Mouse (Mus musculus) forebrain, embryonic 13.5 days (tissue): ENCODE results near the gene Ifitm10. TPM values are rescaled to one million over a fixed set of nuclear protein-coding genes. Genes with fewer than 3 reads are reported as not detected.
"Not testable (repeated sequence)": the region's sequence is repeated elsewhere in the genome, so short reads cannot be mapped to it uniquely, and the experiment has no call there.

Experiments used
- ATAC-seq: fragments of 200-750 bp; cut with Nextera tagmentation; 2 replicates; pipeline ENCODE4 v1.8.0; 2017
- H3K27ac ChIP-seq: fragments of 300-500 bp; sonication (generic); 2 replicates; pipeline ENCODE4 v1.5.1; 2015; ENCODE audit warnings: inconsistent platforms, mild to moderate bottlenecking, moderate library complexity
- H3K27me3 ChIP-seq: fragments of 300-500 bp; sonication (generic); 2 replicates; pipeline ENCODE4 v1.6.1; 2015; ENCODE audit warnings: mild to moderate bottlenecking, inconsistent platforms
- H3K36me3 ChIP-seq: fragments of 300-500 bp; sonication (generic); 2 replicates; pipeline ENCODE4 v1.6.1; 2015; ENCODE audit warnings: mild to moderate bottlenecking, inconsistent platforms; ENCODE audit not compliant: poor library complexity, severe bottlenecking
- H3K4me1 ChIP-seq: fragments of 300-500 bp; sonication (generic); 2 replicates; pipeline ENCODE4 v1.6.1; 2015; ENCODE audit warnings: inconsistent platforms
- H3K4me2 ChIP-seq: fragments of 300-500 bp; sonication (generic); 2 replicates; pipeline ENCODE4 v1.6.1; 2015; ENCODE audit warnings: inconsistent platforms, mild to moderate bottlenecking, moderate library complexity
- H3K4me3 ChIP-seq: fragments of 300-500 bp; sonication (generic); 2 replicates; pipeline ENCODE4 v1.5.1; 2015; ENCODE audit warnings: mild to moderate bottlenecking, inconsistent platforms
- H3K9ac ChIP-seq: fragments of 300-500 bp; sonication (generic); 2 replicates; pipeline ENCODE4 v1.6.1; 2015; ENCODE audit warnings: mild to moderate bottlenecking, inconsistent platforms
- H3K9me3 ChIP-seq: fragments of 300-500 bp; sonication (generic); replicated peaks from 2 replicates; pipeline ENCODE4 v1.6.1; 2016; ENCODE audit warnings: inconsistent platforms
- WGBS: fragments of 180-500 bp; shearing (Covaris S2); methylation state at CpG from one replicate; pipeline ENCODE4 v1.1.7; 2015; 5-methylcytosine and 5-hydroxymethylcytosine counted together
- polyA plus RNA-seq: library from polyadenylated mRNA; unstranded; fragments of >200 nt; fragmentation: Nextera tagmentation; extraction: Ambion mirVana; gene quantifications from 2 replicates; pipeline ENCODE4 v1.2.1, GENCODE M21; 2015

Ifitm10 gene
- polyA plus RNA-seq, result 0.96 and 1.1 TPM in 2 replicates

DNA sequence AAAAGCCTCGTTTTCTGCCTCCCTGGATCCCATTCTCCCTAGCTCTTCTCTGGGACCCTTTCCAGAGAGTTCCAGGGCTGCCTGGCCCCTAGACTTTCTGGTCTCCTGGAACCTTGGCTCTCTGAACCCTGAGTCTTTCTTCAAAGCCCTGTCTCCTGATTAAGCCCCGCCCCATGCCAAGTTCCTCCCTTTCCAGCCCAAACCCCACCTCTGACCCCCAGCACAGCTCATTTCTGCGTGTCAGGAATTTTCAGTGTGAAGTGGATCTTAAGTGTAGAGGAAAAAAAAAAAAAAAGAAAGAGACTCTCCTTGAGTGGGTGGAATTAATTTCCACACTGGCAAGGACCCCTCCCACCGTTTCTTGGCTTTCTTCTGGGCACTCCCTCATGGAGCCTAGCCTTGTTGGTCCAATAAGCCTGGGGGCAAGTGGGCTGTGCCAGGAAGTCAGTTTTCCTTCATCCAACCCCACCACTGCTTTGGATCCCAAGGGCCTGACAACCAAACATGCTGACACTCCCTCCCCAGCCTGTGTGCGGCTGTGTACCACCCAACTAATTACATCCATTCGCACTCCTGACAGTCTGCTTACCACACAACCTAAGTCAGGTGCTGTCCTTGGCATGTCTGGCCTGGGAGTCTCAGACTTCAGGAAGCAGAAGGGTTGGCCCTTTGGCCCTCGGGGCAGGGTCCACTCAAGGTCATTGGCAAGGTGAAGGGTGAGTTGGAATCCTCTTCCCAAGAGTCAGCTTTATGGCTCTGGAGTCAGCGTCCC lies at the start of gene Ifitm10:
Ifitm10 (minus strand) TSS at position 113 of the 772 bp plus-strand sequence.
- Histone ChIP-seq H3K4me3 (no peak within 1 kb of the TSS), H3K4me2 (peak within 1 kb of the TSS; percentile 63; the same call in 1 of the 2 replicates), H3K27ac (no peak within 1 kb of the TSS), H3K4me1 (peaks cover 13% of the 10 kb centered on the region; the same call in 1 of the 2 replicates), H3K9me3 (no peaks in the 10 kb centered on the region), H3K27me3 (peaks cover 54% of the 10 kb centered on the region), H3K36me3 (peaks cover 32% of the 10 kb centered on the region), H3K9ac (no peak within 1 kb of the TSS)
- 73% methylated on average over 8 of the region's 8 CpGs for WGBS
- no peak for ATAC-seq

DNA sequence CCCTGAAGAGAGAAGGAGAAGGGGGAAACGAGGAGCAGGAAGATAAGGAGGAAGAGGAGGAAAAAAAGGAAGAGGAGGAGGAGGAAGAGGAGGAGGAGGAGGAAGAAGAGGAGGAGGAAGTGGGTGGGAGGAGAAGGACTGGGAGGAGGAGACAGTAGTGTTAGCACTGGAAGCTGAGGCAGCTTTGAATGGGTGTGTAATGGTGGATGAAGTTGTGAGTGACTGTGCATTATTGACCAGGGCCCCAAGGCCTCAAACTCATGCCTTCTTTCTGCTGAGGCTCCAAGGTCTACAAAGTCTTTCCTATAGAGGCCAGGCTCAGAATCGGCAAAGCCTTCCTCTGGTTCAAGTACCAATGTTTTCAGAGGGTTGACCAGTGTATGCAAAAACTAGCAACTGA lies 48.3 kb upstream of the Ifitm10 start:
- ATAC-seq, result no peak
- Histone ChIP-seq H3K9ac (no peak overlapping the region), H3K4me1 (no peaks in the 10 kb centered on the region), H3K27me3 (no peaks in the 10 kb centered on the region), H3K36me3 (no peaks in the 10 kb centered on the region), H3K27ac (no peak overlapping the region), H3K4me3 (no peak overlapping the region), H3K9me3 (no peaks in the 10 kb centered on the region), H3K4me2 (no peak overlapping the region)
- WGBS, result 86% methylated on average over 2 of the region's 2 CpGs

DNA sequence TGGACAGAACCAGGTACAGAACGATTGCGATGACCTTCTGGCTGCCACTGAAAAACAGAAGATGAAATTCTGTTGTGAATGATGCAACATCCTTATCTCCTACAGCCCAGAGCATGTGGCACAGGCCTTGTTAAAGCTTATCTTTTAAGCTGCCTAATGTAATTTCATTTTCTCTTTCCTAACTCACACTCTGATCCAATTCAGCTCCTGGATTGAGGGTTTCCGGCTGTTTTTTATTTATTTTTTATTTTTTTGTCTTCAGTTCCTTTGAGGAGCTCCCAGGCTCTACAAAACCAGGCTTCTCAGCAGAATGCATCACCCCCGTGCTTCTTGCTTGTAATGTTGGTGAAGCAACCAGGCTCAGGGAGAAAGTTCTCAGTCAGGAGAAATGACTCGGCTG lies 46.3 kb upstream of the Ifitm10 start:
- H3K27ac ChIP-seq, result no peak overlapping the region
- no peaks in the 10 kb centered on the region for H3K36me3 ChIP-seq
- WGBS, result 87% methylated on average over 5 of the region's 5 CpGs
- no peaks in the 10 kb centered on the region for H3K9me3 ChIP-seq
- H3K9ac ChIP-seq, result no peak overlapping the region
- no peaks in the 10 kb centered on the region for H3K4me1 ChIP-seq
- no peak overlapping the region for H3K4me3 ChIP-seq
- no peak overlapping the region for H3K4me2 ChIP-seq
- ATAC-seq, result no peak
- H3K27me3 ChIP-seq, result no peaks in the 10 kb centered on the region

DNA sequence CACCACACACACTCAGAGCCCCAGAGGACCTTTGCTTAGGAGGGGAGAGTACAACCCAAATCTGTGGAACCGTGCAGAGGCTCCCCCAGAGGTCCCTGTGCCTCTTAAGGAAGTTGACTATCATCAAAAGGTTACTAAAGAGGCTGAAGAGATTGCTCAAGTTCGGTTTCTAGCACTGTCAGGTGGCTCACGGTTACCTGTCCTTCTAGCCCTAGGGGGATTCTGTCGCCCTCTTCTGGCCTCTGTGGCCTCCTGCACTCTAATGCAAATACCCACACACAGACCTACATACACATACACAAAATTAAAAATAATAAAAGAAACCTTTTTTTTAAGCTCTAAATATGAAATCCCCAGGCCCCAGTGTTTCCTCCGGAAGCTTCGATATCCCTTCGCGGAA lies 45.1 kb upstream of the Ifitm10 start:
- 93% methylated on average over 8 of the region's 8 CpGs for WGBS
- no peak for ATAC-seq
- H3K4me3 ChIP-seq, result no peak overlapping the region

DNA sequence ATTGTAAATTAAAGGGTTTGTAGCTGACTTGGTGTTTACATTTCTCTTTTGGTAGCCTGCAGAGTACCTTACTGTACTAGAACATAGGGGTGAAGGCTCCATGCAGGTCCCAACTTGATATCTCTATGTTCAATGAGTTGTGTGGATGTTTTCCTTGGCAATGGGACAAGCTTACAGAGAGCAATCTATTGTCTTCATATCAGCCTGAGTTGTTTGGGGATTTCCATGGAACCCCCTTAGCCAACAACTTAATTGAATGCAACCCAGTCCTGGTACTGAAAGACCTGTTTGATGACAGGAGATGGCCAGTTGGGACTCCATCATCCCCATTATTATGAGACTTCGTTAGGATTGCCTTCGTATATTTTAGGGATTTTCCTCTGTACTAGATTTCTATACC lies 44.5 kb upstream of the Ifitm10 start:
- Histone ChIP-seq H3K9ac (no peak overlapping the region), H3K4me3 (no peak overlapping the region), H3K9me3 (no peaks in the 10 kb centered on the region), H3K4me1 (no peaks in the 10 kb centered on the region), H3K4me2 (no peak overlapping the region), H3K27me3 (no peaks in the 10 kb centered on the region), H3K27ac (no peak overlapping the region), H3K36me3 (no peaks in the 10 kb centered on the region)
- 92% methylated on average over 2 of the region's 2 CpGs for WGBS
- ATAC-seq, result no peak

More for the DNA sequence above, 45.1 kb upstream of the Ifitm10 start:
- no peaks in the 10 kb centered on the region for H3K27me3 ChIP-seq
- H3K9me3 ChIP-seq, result no peaks in the 10 kb centered on the region
- no peaks in the 10 kb centered on the region for H3K4me1 ChIP-seq
- no peak overlapping the region for H3K9ac ChIP-seq
- no peaks in the 10 kb centered on the region for H3K36me3 ChIP-seq
- H3K27ac ChIP-seq, result no peak overlapping the region
- no peak overlapping the region for H3K4me2 ChIP-seq

DNA sequence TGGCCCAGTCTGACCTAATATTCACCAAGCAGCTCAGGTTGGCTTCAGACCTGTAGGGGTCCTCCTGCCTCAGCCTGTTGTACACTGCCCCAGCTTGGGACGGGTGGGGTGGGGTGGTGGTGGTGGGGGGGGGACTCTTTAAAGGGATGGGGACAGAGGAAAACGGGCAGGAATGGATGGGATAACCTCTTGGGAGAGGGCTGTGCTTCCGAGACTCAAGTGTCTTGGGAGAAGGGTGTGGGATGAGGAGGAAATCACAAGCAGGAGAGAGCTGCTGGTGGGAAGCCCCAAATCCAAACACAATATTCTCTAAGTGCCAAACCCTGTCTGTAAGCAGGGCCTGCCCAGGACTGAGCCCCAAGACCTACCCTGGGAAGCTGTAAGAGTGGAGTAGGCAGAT lies 42.7 kb upstream of the Ifitm10 start:
- WGBS, result 75% methylated on average over 3 of the region's 3 CpGs
- Histone ChIP-seq H3K9me3 (no peaks in the 10 kb centered on the region), H3K4me2 (no peak overlapping the region), H3K27me3 (no peaks in the 10 kb centered on the region), H3K27ac (no peak overlapping the region), H3K4me1 (no peaks in the 10 kb centered on the region), H3K36me3 (no peaks in the 10 kb centered on the region), H3K9ac (no peak overlapping the region), H3K4me3 (no peak overlapping the region)
- no peak for ATAC-seq

DNA sequence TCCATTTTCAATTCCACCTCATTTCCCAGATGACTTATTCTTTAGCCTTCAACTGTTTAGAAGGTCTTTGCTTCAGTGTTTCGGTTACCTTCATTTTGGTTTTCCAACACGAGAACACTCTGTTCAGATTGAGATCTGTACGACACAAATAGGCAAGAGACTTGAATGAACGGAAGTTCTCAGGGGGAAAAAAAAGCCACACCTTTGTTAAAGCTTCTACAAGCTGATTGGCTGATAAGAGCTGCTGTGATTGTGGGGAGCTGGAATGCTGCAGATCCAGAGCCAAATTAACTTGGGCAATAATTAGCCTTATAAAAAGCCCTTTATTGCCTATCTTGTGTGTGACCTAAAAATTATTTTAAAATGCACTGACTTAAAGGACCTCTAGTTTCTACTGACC lies 41.8 kb upstream of the Ifitm10 start:
- no peak overlapping the region for H3K4me3 ChIP-seq

DNA sequence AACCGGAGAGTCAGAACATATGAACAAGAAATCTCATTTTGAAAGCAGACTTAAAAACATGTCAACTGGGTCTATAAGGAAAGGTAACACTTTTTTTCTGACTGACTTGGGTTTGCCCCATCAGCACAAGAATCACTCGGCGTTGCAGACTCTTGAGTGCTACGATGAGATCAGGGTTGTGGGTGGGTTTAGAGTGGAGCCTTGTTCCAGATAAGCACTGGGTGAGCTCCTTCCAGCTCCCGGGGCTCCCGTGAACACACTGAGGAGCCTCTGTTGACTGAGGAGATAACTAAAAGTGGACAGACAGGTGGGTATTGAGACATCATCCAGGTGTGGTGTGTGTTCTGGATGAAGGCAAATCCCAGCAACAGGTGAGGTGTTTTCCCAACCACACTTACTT lies 39.7 kb upstream of the Ifitm10 start:
- no peak overlapping the region for H3K4me3 ChIP-seq
- no peaks in the 10 kb centered on the region for H3K9me3 ChIP-seq
- 93% methylated on average over 6 of the region's 6 CpGs for WGBS
- no peak overlapping the region for H3K4me2 ChIP-seq
- no peak overlapping the region for H3K9ac ChIP-seq
- no peaks in the 10 kb centered on the region for H3K4me1 ChIP-seq
- H3K36me3 ChIP-seq, result no peaks in the 10 kb centered on the region
- no peaks in the 10 kb centered on the region for H3K27me3 ChIP-seq
- ATAC-seq, result no peak
- no peak overlapping the region for H3K27ac ChIP-seq

More for the DNA sequence above, 41.8 kb upstream of the Ifitm10 start:
- Histone ChIP-seq H3K27me3 (no peaks in the 10 kb centered on the region), H3K4me2 (no peak overlapping the region), H3K4me1 (no peaks in the 10 kb centered on the region), H3K27ac (no peak overlapping the region), H3K9ac (no peak overlapping the region), H3K9me3 (no peaks in the 10 kb centered on the region), H3K36me3 (no peaks in the 10 kb centered on the region)
- WGBS, result 49% methylated on average over 4 of the region's 4 CpGs
- ATAC-seq, result no peak

DNA sequence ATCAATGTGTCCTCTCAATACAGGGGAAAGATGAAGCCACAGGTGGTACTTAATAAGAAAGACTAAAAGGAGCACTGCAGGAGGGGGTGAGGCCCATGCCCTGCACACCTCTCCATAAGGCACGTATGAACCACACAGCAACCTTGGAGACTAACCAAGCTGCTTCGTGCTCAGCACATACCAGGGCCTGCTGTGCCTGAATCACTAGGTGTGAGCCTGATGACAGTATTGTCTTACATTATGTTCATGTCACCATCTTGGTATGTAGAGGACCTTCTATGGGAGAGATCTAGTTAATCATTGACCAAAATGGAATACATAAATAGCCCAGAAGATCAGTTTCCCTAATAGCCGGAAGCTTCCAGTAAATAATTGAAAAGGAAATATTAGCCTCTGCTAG lies 36.0 kb upstream of the Ifitm10 start:
- Histone ChIP-seq H3K36me3 (no peaks in the 10 kb centered on the region), H3K4me2 (no peak overlapping the region), H3K4me3 (no peak overlapping the region), H3K27me3 (no peaks in the 10 kb centered on the region), H3K9ac (no peak overlapping the region), H3K9me3 (no peaks in the 10 kb centered on the region), H3K27ac (no peak overlapping the region), H3K4me1 (no peaks in the 10 kb centered on the region)
- WGBS, result 80% methylated on average over 3 of the region's 3 CpGs
- no peak for ATAC-seq

DNA sequence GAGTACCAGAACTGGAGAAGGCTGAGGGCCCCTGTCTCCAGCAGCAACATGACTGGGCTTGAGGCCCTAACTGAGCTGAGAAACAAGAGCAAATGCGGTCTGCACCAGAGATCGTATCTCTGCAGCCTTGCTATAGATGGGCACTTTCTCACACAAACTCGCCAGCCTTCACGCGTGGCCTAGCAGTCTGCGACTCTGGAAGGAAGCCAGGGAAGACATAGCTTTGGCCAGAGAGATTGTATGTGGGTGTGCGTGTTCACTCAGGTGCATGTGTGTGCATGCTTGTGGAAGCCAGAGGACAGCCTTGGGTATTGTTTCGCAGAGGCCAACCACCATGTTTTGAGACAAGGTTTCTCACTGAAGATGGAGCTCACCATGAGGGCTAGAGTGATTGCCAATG lies 35.1 kb upstream of the Ifitm10 start:
- Histone ChIP-seq H3K9me3 (no peaks in the 10 kb centered on the region), H3K4me2 (no peak overlapping the region), H3K4me1 (no peaks in the 10 kb centered on the region), H3K27me3 (no peaks in the 10 kb centered on the region), H3K4me3 (no peak overlapping the region), H3K36me3 (no peaks in the 10 kb centered on the region), H3K27ac (no peak overlapping the region), H3K9ac (no peak overlapping the region)
- no peak for ATAC-seq
- 92% methylated on average over 8 of the region's 8 CpGs for WGBS

DNA sequence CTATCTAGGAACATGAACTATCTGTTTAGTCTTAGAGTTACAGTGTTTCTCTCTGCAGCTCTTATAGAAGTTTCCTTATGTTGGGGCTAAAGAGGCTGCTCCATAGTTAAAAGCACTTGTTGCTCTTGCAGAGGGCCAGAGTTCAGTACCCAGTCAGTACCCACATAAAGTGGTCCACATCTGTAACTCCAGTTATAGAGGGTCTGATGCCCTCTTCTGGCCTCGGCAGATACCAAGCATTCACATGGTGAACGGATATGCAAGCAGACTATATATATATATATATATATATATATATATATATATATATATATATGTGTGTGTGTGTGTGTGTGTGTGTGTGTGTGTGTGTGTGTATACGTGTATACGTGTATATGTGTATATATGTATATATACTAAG lies 34.4 kb upstream of the Ifitm10 start:
- Histone ChIP-seq H3K4me2 (no peak overlapping the region), H3K36me3 (no peaks in the 10 kb centered on the region), H3K27ac (no peak overlapping the region), H3K9me3 (no peaks in the 10 kb centered on the region), H3K4me3 (no peak overlapping the region), H3K27me3 (no peaks in the 10 kb centered on the region), H3K4me1 (no peaks in the 10 kb centered on the region), H3K9ac (no peak overlapping the region)
- WGBS, result 73% methylated on average over 4 of the region's 4 CpGs
- no peak for ATAC-seq

DNA sequence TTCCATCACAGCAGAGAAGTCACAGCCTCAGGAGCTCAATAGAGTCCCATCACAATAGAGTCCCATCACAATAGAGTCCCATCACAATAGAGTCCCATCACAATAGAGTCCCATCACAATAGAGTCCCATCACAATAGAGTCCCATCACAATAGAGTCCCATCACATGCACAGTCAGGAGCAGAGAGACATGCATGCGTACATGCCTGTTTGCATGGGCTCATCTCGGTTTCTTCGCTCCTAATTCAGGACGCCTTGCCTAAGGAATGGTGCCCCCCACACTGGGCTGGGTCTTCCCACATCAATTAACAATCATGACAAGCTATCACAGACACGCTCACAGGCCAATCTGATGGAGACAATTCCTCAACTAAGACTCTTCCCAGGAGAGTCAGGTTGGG lies 31.6 kb upstream of the Ifitm10 start:
- H3K9me3 ChIP-seq, H3K4me2 ChIP-seq, H3K9ac ChIP-seq, H3K27me3 ChIP-seq, H3K36me3 ChIP-seq, ATAC-seq, H3K4me3 ChIP-seq, H3K27ac ChIP-seq: not testable (repeated sequence)
- H3K4me1 ChIP-seq, result peaks cover 10% of the 10 kb centered on the region
- WGBS, result 91% methylated on average over 5 of the region's 5 CpGs

DNA sequence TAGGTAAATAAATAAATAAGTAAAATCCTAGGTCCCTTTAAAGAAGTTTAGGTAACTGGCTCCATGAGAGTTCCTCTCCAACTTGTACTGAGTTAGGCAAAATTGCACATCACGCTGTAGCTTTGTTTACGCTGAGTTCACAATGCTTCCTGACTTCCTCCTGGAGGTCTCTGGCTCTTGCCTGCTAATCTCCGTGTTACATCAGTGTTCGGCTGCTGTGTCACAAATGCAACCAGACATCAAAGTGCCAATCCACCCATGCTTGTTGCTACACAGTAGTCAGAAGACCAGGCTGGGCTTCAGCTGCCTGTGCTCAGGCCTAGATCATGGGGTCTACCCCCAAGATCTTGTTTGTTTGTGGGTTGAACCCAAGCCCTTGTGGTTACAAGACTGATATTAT lies 30.0 kb upstream of the Ifitm10 start:
- no peak for ATAC-seq
- Histone ChIP-seq H3K4me2 (no peak overlapping the region), H3K9me3 (no peaks in the 10 kb centered on the region), H3K4me3 (no peak overlapping the region), H3K27me3 (no peaks in the 10 kb centered on the region), H3K4me1 (peaks cover 10% of the 10 kb centered on the region), H3K27ac (no peak overlapping the region), H3K36me3 (no peaks in the 10 kb centered on the region), H3K9ac (no peak overlapping the region)
- 83% methylated on average over 4 of the region's 4 CpGs for WGBS
